Mouse (Mus musculus) 3T3-L1 (cell line): ENCODE data around the gene A630089N07Rik.
A peak's percentile ranks its signal among the peaks of the same experiment; 100 is the strongest.

ENCODE experiments used
- DNase-seq: peaks from one replicate; pipeline ENCODE4 v3.0.0-alpha.2; 2015; ENCODE audit warnings: low read depth, low spot score

The A630089N07Rik gene

DNA sequence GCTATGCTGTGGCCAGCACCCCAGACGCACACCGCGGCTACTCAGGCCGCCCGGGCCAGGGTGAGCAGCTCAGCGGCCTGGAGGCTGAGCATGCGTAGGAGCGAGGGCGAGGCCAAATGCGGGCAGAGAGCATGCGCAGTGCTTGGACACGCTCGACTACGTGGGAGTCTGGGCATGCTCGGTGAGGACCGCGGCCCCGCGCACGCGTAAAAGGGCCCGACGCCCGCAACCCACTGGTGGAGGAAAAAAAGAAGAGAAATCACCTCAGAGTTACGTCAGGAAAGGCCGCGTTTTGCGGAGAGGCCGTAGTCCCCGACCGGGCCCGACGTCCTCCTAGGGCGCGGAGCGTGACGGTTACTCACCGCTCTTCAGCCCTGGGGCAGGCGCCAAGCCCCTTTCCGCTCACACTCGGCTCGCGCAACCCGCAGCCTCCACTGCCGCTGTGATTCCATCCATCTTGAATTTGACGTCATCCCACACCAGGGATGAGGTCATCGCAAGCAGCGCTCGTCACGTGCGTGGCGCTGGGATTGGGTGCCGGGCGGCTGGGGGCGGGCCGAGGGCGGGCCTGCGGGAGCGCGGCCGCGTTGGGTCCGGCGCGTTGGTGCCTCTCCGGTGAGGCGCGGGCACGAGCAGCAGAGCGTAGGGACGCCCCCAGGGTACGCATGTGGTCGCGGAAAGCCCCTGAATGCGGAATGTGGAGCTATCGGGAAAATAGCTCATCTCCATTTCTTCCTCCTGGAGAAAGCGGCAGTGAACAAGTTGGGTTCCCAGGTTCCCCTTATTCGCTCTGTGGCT, 119.9 kb downstream of the A630089N07Rik start, which contains the start of the genes C2cd2 and Zbtb21:
Gene C2cd2, minus strand, starts transcription at position 448 of the 798 bp plus-strand sequence.
Gene Zbtb21, minus strand, starts transcription at position 472 of the 798 bp plus-strand sequence.
- DNase-seq: peak; percentile 97

- DNase-seq: peak; percentile 77
These were observed 120.7 kb downstream of the A630089N07Rik start for GRCm38 (mm10) chr16:97961381-97962150.

- DNase-seq: no peak
These were observed 121.9 kb downstream of the A630089N07Rik start for GRCm38 (mm10) chr16:97960348-97960747.

DNA sequence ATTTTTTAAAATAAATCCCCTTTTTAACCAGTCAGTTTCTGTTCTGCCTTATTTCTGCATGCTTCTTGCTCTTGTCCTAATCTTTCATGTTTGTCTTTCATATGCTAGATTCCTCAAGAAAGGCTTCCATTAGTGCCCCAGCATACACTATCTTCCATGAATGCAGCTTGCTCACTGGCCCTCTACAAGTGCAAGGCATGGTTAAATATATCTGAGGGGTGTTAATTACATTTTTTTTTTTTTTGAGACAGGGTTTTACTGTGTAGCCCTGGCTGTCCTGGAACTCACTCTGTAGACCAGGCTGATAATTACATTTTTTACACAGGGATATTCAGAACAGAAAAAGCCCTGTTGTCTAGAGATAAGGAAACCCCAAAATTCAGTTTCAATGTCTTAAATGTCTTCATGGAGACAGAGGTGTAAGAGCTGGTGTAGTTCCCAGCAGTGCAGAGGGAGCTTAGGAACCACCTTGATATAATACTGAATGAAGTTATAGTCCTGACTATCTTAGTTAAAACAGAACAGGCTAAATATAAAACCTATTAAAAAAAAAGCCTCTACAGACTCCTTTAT, 123.8 kb downstream of the A630089N07Rik start:
- no peak for DNase-seq

DNA sequence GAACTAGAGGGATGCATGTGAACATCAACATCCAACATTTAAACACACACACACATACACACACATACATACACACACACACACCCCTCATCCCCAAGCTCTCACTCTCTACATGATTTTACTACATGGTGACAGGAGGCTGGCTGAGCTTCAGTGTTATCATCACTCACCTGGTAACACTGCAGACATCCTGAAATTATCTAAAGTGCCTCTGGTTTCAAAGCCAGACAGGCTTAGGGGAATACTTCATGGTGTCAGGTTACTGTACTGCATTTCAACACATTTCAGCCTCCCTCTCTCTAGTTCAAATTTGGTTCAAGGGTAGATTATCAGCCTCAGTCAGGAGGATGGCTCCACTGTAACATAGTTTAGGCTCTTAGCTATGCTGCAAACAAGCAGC, 124.6 kb downstream of the A630089N07Rik start:
- DNase-seq: peak; percentile 65

GRCm38 (mm10) chr16:97956011-97956410, 126.2 kb downstream of the A630089N07Rik start:
- DNase-seq: no peak

DNA sequence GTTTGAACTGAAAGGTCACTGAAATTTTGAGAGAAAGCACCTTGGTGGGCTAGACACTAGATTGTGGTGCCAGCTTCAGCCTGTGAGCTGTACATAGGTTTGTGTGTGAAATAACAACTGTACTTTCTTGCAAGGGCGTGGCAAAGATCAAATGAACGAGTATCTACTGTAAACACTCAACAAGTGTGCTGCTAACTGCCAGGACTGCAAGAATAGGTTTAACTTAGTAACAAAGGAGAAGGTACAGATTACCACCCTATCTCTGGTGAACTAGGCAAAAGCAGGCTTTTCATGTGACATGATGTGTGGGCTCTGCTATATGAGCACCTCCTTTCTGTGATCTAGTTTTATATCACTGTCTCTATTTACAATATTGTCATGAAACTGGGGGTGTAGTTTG, 128.9 kb downstream of the A630089N07Rik start:
- DNase-seq: no peak

- no peak for DNase-seq
These were observed 129.4 kb downstream of the A630089N07Rik start for GRCm38 (mm10) chr16:97952801-97953200.

GRCm38 (mm10) chr16:97952371-97952770, 129.9 kb downstream of the A630089N07Rik start:
- DNase-seq: no peak
